Mouse (Mus musculus): Measurements from ENCODE around the gene Wnk2.

The Wnk2 gene

DNA sequence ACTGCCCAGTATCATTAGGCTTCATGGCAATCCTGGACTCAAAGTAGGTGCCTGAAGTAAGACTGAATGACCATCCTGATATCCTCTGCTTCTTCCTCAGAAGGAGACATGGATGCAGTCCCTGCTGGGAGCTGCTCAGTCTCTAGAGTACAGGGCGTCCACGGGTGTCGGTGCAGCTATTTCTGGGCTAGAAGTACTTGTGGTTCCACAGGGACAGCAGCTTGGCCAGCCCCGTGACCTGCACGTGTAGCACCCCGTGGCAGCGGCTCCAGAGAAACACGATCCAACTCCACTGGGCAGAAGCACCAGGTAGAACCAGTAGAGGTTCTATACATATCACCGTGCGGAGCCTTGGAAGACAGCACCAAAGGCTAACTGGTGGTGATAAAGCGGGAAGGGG, 13.3 kb downstream of the Wnk2 start:
- DNase-seq, result no peak

DNA sequence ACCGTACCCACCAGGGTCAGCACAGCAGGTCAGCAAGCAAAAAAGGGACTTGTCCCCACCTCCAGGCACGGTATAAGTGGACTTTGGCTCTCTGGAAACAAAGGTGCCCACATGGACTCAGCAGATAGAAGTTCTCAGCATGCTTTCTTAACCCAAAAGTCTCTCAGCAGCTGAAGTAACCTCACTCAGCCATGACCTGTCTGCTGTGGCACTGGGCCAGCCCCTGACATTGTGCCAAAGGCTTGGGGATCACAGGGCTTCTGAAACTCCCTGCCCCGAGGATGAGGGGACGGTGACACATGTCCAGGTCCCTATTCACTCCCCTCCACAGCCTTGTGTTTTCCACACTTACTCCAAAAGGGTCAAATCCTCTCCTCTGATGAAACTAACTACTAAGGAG, 14.7 kb downstream of the Wnk2 start:
- DNase-seq, result no peak

DNA sequence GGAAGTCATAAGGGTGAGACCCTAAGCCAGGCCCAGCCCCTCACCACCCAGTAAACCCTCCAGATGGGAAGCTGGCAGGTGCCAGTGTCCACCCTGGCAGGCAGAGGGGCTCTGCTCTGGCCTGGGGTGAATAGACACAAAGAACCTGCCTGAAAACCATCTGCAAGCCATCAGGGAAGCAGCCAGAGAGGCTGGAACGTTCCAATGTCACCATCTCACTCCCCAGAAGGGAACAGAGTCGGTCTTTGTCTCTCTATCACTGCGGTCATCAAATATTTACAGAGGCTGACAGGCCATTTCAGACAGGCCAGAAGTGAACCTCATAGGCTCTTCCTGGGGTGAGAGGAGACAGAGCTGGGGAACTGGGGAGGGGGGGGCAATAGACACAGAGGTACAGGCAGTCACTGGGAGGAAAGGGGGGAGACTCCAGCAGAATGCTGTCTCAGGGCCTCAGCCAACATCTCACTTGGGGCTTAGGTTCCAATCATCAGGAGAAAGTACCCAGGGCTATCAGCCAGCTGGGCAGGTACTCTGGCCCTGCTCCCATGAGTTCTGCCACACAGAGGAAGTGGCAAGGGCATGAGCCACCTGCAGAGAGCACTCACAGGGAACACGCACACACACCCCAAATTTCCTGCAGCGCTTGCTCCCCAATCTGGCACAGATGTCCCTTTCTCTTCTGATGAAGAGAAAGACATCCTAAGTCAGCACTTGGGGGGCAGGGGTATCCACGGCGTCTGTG, 15.7 kb downstream of the Wnk2 start:
- DNase-seq, result no peak

DNA sequence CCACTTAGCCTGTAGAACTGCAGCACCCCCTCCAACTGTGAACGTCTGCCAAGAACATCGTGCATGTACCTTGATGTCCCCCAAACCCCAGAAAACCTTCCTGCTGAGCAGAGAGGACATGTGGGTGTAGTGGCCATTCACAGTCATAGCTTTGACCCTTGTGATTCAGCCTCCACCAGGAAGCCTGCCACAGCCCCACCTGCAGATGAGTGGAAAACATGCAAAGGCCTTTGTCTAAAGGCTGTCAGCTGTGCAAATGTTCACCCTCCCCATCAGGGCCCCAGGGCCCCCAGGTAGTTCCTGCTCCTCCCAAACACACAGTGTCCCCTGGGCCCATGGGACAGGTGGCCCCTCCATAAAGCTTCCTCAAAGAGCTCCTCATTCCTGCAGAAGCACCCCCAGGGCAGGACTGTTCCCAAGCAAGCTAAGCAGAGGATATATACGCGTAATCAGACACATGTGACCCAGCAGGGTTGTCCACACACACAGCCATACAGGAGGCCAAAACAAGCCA, 16.4 kb downstream of the Wnk2 start:
- no peak for DNase-seq

- peak; percentile 78 for DNase-seq
These were observed 18.0 kb downstream of the Wnk2 start for GRCm38 (mm10) chr13:49129845-49130244.

GRCm38 (mm10) chr13:49129154-49129553, 18.7 kb downstream of the Wnk2 start:
- DNase-seq, result no peak

DNA sequence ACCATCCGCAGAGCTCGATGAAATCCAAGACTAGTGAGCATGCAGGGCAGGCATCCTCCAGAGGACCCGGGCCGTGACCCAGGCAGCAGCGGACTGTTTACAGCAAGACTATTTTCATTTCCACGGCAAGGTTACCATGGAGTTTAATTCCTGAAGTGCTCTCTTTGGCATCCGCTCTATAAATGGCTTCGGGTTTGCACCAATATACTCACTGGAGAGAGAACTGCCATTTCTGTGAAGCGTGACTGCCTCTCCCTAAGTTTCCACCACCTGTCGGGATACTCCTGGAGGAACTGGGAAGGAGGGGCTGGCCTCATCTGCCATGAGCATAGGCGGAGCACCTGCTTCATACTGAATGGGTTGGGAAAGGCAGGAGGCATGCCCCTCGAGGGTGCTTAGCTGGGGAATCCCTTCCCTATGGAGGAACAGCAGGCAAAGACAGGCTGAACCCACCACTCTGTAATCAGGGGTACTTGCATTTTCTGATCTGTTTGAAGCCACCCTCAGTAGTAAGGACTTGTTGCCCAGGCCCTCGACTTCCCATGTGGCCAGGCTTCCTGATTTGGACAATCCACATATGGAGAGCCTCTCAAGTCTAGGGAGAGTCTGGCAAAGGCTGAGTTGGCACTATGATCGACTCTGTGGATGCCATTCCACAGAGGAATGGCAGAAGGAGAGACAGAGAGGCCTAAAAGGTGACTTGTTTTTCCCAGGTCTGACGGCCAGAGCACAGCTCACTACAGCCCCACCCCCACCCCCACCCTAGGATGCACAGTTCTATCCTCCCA, 19.8 kb downstream of the Wnk2 start:
- DNase-seq, result peak; percentile 63

DNA sequence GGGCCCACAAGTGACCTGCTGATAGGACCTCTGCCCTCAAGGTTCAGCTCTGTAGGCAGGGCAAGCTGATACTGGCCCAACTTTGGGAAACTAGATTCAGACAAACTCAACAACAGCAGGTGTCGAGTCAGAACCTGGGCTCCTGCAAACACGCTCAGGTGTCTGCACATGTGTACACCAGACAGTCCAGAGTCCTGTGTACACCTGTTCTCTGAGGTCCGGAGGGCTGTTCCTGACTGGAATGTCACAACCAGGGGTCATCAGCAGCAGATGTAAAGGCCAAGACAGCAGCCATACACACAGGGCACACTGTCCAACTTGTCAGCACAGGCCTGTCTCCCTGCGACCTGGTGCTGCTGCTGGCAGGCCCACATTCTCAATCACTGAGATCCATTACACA, 25.7 kb downstream of the Wnk2 start:
- DNase-seq, result no peak

DNA sequence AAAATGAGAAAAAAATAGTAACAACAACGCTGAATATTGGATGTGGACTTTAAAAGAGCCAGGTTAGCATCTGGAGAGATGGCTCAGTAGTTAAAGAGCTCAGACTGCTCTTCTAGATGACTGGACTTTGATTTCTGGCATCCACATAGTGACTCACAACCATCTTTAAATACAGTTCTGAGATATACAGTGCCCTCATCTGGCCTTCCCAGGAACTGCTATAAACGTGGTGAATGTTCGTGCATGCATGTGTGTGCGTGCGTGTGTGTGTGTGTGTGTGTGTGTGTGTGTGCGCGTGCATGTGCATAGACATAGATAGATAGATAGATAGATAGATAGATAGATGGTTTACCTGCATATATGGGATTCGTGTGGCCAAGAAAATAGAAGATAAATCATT, 30.3 kb downstream of the Wnk2 start:
- no peak for DNase-seq

DNA sequence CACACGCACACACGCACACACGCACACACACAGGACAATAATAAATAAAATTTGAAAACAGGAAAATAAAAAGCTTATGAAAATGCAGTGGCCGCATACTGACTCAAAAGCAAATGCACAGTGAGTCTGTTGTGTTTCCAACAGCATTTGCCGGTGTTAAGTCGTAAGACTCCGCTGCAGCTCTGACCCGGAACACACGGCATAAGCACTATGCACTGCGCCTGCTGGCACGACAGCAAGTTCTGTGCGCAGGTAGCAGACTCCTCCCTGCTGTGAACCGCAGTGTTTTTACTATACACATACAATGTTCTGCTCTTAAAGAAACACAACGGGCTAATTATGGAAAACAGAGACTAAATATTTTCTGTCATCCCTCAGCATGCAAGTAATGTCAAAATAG, 32.9 kb downstream of the Wnk2 start:
- DNase-seq, result no peak

GRCm38 (mm10) chr13:49114116-49114515, 33.7 kb downstream of the Wnk2 start:
- DNase-seq, result no peak

- no peak for DNase-seq
These were observed 34.5 kb downstream of the Wnk2 start for GRCm38 (mm10) chr13:49113345-49113744.

DNA sequence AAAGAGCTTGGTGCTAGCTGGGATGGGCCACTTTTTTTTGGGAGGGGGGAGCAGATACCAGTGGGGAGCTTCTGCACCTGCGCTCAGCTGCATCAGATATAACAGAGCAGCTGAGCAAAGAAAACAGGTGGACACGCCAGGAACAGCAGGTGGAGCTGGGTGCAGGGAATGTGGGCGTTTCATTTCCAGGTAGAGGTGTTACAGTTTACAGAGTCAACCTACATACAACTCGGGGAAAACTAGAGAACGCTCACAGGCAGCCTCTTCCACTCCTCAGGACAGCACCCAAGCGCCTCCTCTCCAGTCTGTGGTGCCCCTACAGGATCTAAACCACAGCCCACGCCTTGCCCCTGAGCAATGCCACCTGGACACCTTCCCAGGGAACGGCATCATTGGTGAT, 35.2 kb downstream of the Wnk2 start:
- DNase-seq, result no peak

GRCm38 (mm10) chr13:49109665-49110064, 38.1 kb downstream of the Wnk2 start:
- no peak for DNase-seq

- no peak for DNase-seq
These were observed 39.5 kb downstream of the Wnk2 start for GRCm38 (mm10) chr13:49108119-49108846.

GRCm38 (mm10) chr13:49103913-49104312, 43.9 kb downstream of the Wnk2 start:
- no peak for DNase-seq

DNA sequence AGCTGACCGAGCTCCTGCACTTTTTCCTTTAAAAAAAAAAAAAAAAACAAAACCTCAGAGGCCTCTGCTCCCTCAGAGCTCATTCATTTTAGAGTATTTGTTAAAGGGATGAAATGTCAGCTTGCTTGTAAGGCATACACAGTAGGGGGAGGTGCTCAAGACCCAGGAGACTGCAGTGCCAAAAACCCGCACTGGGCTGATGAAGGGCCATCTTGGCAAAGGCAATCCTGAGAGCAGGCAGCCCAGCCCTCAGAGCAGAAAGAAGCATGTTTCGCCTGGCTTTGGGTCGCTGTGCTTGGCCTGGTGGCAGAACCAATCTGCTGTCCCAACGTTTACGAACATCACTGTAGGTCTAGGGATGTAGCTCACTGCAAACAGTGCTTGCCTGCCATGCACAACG, 44.6 kb downstream of the Wnk2 start:
- DNase-seq, result no peak

GRCm38 (mm10) chr13:49100417-49100816, 47.4 kb downstream of the Wnk2 start:
- DNase-seq, result peak; percentile 63

GRCm38 (mm10) chr13:49096826-49097225, 51.0 kb downstream of the Wnk2 start:
- DNase-seq, result no peak

GRCm38 (mm10) chr13:49094667-49095066, 53.1 kb downstream of the Wnk2 start:
- DNase-seq, result no peak

DNA sequence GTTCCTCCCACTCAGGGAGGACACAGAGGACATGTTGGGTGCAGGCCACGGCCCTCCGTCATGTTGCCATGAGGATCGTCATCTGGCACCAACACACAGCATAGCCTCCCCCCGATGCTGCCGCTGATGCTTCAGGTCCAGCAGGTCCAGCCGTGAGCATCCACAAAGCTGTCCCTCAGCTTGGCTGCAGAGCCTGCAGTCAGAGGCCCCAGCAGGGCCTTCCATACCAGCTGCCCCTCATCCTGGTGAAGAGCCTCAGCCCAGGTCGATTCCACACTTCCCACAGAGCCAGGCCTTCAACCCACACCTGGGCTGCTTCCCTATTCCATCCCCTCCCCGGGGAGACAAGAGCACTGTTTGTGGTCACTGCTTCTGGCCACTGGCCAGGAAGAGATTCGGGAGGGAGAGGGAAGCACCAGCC, 54.3 kb downstream of the Wnk2 start:
- DNase-seq, result no peak

GRCm38 (mm10) chr13:49092596-49092995, 55.2 kb downstream of the Wnk2 start:
- DNase-seq, result no peak

GRCm38 (mm10) chr13:49090176-49090575, 57.6 kb downstream of the Wnk2 start:
- DNase-seq, result no peak

GRCm38 (mm10) chr13:49088874-49089273, 58.9 kb downstream of the Wnk2 start:
- no peak for DNase-seq
